Mouse (Mus musculus) bone marrow macrophage, adult 2 months (primary cell): ENCODE measurements around the gene Sap30l.

Source experiments
- CTCF ChIP-seq: IDR thresholded peaks from 2 replicates; pipeline ENCODE4 v1.5.1; 2012; ENCODE audit warnings: low read depth, mild to moderate bottlenecking, low read length, moderate library complexity
- POLR2A ChIP-seq: IDR thresholded peaks from 2 replicates; pipeline ENCODE4 v1.6.1; 2012; ENCODE audit warnings: mild to moderate bottlenecking, low read depth, low read length, borderline replicate concordance

DNA sequence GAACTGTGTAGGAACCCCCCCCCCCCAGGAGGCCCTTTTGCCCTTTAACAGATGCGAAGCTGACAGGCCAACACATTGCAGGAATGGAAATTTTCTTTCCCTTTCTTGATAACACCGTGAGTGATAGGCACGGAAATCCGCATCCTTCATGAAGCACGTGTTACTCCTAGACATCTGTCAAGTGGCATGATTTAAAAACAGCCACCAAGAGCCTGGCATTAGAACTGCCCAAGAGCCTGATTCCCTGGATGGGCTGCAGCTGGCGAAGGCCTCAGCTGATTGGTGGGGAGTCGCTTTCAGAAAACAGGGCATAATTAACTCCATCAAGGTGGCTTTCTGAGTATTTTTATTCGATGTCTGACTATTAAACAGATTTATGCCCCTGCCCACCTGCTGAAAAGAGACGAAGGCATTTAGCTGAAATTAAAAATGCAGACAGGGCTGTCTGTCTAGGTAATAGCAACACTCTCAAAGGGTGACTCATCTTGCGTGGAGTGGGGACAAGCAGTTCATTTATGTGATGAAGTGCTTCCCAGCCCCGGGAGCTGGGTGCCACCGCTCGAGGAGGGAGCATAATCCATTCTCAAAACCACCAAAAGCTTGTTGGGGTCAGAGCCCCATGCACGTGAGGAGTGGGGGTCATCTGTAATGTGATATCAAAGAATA, 47.8 kb upstream of the Sap30l start:
- TF ChIP-seq CTCF (no peak), POLR2A (no peak)
